Mouse (Mus musculus) adrenal gland, postnatal 4 days (tissue): ENCODE measurements around the gene Tma16. TPM values are rescaled to one million over a fixed set of nuclear protein-coding genes. Genes with fewer than 3 reads are reported as not detected.

Experiments used
- DNase-seq, 2 experiments: peaks; one replicate each; pipeline ENCODE4 v3.0.0; 2021 to 2022; ENCODE audit warnings: low spot score in 2 of 2, mixed read lengths in 2 of 2
- long read RNA-seq, 2 experiments: library from polyadenylated mRNA; stranded (forward); transcript quantifications; one replicate each; pipeline ENCODE4 v2.0.0; 2021
- total RNA-seq, 2 experiments: library from RNA; stranded (reverse); gene quantifications; 2 replicates each; pipeline ENCODE4 v1.2.3; 2021

Tma16 gene
- 10 to 100 TPM; 12.2 to 13.8 TPM for total RNA-seq
- long read RNA-seq, experiment 1, full-length matches to known transcripts: 17 of 26 reads
- long read RNA-seq, experiment 1, partial matches to known transcripts: 2 of 26 reads
- long read RNA-seq, experiment 1, other reads (novel, unspliced or antisense): 7 of 26 reads
- long read RNA-seq, experiment 2, full-length matches to known transcripts: 15 of 18 reads
- long read RNA-seq, experiment 2, partial matches to known transcripts: 0 of 18 reads
- long read RNA-seq, experiment 2, other reads (novel, unspliced or antisense): 3 of 18 reads

- DNase-seq: peak; percentile 63 to 65
Observed at GRCm38 (mm10) chr8:66486084-66486763, at the start of gene Tma16. Gene Tma16, minus strand, starts transcription at chr8:66486530.

GRCm38 (mm10) chr8:66520576-66520975 lies 34.2 kb upstream of the Tma16 start:
- no peak for DNase-seq

- no peak for DNase-seq
Observed at GRCm38 (mm10) chr8:66519149-66519548, 32.8 kb upstream of the Tma16 start.

GRCm38 (mm10) chr8:66511537-66511936 lies 25.2 kb upstream of the Tma16 start, which contains the start of gene Tktl2:
Gene Tktl2, plus strand, starts transcription at chr8:66511756.
- no peak for DNase-seq

GRCm38 (mm10) chr8:66503381-66503780 lies 17.1 kb upstream of the Tma16 start:
- DNase-seq: no peak

GRCm38 (mm10) chr8:66496998-66497577 lies 10.8 kb upstream of the Tma16 start:
- no peak for DNase-seq

GRCm38 (mm10) chr8:66495726-66496125 lies 9.4 kb upstream of the Tma16 start:
- peak; percentile 36 to 38 for DNase-seq

- no peak for DNase-seq
Observed at GRCm38 (mm10) chr8:66494496-66494895, 8.2 kb upstream of the Tma16 start.

GRCm38 (mm10) chr8:66490624-66491023 lies 4.3 kb upstream of the Tma16 start:
- no peak for DNase-seq

- no peak for DNase-seq
Observed at GRCm38 (mm10) chr8:66488556-66488955, 2.2 kb upstream of the Tma16 start.

GRCm38 (mm10) chr8:66476880-66477279 lies 9.4 kb downstream of the Tma16 start:
- DNase-seq: no peak

GRCm38 (mm10) chr8:66469821-66470220 lies 16.5 kb downstream of the Tma16 start:
- no peak for DNase-seq

GRCm38 (mm10) chr8:66457057-66457456 lies 29.3 kb downstream of the Tma16 start:
- DNase-seq: no peak

- peak in 1 of 2 experiments; percentile 10 for DNase-seq
Observed at GRCm38 (mm10) chr8:66450691-66451090, 35.6 kb downstream of the Tma16 start.

GRCm38 (mm10) chr8:66445351-66445750 lies 41.0 kb downstream of the Tma16 start:
- DNase-seq: no peak

- DNase-seq: no peak
Observed at GRCm38 (mm10) chr8:66444141-66444540, 42.2 kb downstream of the Tma16 start.

GRCm38 (mm10) chr8:66442778-66443177 lies 43.6 kb downstream of the Tma16 start:
- DNase-seq: no peak

GRCm38 (mm10) chr8:66441123-66441522 lies 45.2 kb downstream of the Tma16 start:
- no peak for DNase-seq

GRCm38 (mm10) chr8:66438468-66438867 lies 47.9 kb downstream of the Tma16 start:
- no peak for DNase-seq

GRCm38 (mm10) chr8:66437929-66438328 lies 48.4 kb downstream of the Tma16 start:
- DNase-seq: no peak

- DNase-seq: no peak
Observed at GRCm38 (mm10) chr8:66436804-66437203, 49.5 kb downstream of the Tma16 start.

GRCm38 (mm10) chr8:66433577-66433976 lies 52.8 kb downstream of the Tma16 start:
- DNase-seq: no peak
